Mouse (Mus musculus) brain, embryonic 14.5 days (tissue): Measurements from ENCODE around the gene Zbtb25.

Source experiments
- CTCF ChIP-seq: fragments of 200-500 bp; IDR thresholded peaks from 2 replicates; pipeline ENCODE4 v1.5.1; 2012; ENCODE audit warnings: inconsistent platforms, mild to moderate bottlenecking, moderate library complexity, borderline replicate concordance; ENCODE audit not compliant: insufficient read depth, insufficient read length; ENCODE audit errors: extremely low read depth
- POLR2A ChIP-seq: fragments of 200-500 bp; IDR thresholded peaks from 2 replicates; pipeline ENCODE4 v1.6.1; 2012; ENCODE audit warnings: mild to moderate bottlenecking, inconsistent platforms, borderline replicate concordance; ENCODE audit not compliant: poor library complexity, insufficient read depth, insufficient read length, severe bottlenecking; ENCODE audit errors: extremely low read depth

DNA sequence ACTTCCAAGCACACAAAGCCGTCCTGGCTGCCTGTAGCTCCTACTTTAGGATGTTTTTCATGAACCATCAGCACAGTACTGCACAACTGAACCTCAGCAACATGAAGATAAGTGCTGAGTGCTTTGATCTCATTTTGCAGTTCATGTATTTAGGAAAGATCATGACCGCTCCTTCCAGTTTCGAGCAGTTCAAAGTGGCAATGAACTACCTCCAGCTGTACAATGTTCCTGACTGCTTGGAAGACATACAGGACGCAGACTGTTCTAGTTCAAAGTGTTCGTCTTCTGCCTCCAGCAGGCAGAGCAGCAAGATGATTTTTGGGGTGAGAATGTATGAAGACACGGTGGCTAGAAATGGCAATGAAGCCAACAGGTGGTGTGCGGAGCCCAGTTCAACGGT lies 15.9 kb upstream of the Zbtb25 start:
- no peak for TF ChIP-seq CTCF
- TF ChIP-seq POLR2A, result no peak
